Mouse (Mus musculus) yolk sac, embryonic 10.5 days (tissue): Measurements from ENCODE around the gene Thoc6.
A peak's percentile ranks its signal among the peaks of the same experiment; 100 is the strongest.

Experiments
- DNase-seq: peaks from one replicate; pipeline ENCODE4 v3.0.0-alpha.2; 2017; ENCODE audit warnings: low spot score

Gene Thoc6

DNA sequence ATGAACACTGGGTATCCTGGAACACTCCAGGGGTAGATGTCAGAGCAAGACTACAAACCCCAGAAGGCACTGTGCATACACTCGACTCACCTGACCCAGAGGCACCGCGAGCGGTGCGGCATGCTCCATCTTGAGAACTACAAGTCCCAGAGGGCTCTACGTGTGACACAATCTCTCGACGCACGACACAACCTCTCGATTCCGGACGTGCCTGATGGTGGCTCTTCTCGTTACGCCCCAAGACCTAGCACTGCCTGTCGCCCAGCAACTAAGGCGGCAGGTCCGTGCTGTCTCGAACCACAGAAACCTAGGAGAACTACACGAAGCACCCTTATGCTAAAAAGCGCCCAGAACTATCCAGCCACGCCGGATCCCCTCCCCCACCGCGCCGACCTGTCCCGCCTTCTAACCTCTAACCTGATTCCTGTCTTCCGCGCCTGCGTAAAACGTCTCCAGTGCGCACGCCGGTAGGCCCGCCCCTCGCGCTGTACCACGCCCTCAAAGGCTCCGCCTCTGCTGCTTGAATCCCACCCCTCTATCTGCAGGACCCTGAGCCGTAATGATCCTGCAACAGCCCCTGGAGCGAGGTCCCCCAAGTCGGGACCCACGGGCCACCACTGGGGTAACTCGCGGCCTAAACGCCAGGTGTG lies at the start of gene Thoc6, which contains the start of gene Hcfc1r1:
Gene Thoc6 (minus strand): TSS at position 459 of the 650 bp plus-strand sequence.
Gene Hcfc1r1 (plus strand): TSS at position 173 of the 650 bp plus-strand sequence.
- peak; percentile 96 for DNase-seq

DNA sequence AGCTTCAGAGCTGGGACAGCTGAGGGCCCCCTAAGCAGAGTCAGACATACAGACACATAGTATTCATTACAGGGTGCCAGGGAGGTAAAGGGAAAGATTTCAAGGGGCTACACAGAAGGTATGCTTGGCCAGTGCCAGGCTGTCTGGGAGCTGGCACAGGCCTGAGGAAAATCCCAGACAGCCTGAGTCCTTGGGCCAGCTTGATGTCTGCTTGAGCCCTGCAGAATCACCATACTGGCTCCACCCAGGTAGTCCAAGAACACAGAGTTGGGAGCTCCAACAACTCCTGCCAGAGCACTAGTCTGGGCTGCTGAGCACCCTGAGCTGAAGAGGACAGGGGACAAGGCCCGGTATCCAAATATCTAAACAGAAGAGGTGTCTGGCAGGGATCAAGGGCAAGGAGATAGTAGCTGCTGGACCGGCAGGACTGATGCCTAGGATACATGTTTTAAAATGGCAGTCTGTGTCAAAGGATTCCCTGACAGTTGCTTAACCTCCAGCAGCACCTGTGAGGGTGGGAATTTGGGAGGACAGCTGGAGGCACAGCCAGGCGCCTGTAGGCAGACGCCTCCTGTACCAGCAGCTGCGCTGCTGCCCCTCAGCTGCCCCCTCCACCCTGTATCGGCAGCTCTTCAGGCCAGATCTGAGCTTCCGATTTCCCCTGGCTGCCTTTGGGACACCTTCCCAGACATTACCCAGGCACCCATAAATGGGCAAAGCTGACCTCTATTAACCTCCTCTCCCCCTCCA lies 48.9 kb upstream of the Thoc6 start, which contains the start of gene 1520401A03Rik:
Gene 1520401A03Rik (minus strand): TSS at position 408 of the 750 bp plus-strand sequence.
- DNase-seq: no peak

DNA sequence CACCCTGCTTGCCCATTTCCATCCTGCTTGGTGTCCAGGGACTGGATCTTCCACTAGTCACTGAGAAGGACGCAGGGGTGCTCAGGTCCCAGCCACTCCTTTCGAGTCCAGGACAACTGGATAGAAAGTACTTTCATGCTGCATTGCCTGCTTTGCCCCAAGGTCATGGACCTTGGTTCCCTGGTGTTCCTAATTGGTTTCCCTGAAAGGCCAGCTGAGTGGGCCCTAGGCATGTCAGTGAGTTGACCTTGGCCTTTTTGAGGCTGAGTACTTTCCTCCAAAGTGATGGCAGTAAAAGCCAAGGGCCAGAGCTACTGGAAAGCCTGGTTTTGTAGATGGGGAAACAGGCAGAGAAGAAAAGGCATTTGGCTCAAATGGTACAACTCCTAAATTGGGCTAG lies 48.2 kb upstream of the Thoc6 start:
- DNase-seq: no peak

DNA sequence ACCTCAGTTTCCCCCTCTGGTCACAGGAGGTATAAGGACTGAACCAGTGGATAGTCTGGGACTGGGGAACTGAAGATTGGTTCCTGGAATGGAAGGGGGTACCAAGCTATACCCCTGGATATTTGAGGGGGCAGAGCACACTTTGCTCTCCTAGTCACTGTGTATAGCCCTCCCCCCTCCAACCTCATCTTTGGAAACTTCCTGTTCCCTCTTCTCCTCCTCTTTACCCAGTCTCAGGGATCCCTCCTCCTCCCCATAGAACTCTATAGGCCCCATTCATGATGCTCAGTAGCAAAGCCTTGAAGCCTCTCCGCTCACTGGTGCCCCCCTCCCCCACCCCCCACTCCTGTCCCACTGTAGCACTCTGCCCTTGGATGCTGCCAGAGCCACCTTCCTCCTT lies 45.8 kb upstream of the Thoc6 start:
- DNase-seq: no peak

DNA sequence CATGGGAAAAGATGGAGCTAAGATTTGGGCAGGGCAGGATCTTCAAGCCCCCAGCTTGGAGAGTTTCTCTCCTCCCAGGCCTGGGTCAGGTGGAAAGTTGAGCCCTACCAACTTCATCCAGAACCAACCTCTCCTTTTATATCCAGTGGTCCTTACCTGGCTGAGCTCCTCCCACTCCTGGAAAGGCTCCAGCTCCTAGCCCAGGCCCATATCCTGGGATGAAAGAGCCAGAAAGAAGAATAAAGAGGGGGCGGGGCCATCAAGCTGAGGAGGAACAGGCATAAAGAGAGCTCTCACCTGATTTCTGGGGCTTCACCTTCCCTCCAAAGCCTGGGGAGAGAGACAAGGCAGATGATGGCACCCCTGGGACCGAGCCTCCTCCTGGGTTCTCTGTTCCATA lies 43.3 kb upstream of the Thoc6 start:
- DNase-seq: no peak

DNA sequence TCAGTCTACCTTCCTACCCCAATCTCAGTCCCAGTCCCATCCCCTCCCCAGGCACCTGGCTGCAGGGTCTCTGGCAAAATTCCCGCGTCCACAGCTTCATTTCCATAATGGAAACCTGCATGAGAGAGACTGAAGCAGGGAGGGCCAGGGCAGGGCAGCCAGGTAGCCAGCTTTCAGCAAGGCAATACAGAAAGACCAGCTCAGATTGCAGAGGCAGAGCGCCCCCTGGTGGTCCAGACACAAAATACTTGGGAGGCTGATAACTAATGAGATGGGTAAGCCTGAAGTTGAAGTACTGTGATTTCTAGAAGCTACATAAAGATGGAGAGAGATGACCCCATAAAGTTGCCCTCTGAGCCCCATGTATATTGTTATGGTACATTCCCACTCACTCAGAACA lies 32.5 kb upstream of the Thoc6 start:
- DNase-seq: peak; percentile 51

DNA sequence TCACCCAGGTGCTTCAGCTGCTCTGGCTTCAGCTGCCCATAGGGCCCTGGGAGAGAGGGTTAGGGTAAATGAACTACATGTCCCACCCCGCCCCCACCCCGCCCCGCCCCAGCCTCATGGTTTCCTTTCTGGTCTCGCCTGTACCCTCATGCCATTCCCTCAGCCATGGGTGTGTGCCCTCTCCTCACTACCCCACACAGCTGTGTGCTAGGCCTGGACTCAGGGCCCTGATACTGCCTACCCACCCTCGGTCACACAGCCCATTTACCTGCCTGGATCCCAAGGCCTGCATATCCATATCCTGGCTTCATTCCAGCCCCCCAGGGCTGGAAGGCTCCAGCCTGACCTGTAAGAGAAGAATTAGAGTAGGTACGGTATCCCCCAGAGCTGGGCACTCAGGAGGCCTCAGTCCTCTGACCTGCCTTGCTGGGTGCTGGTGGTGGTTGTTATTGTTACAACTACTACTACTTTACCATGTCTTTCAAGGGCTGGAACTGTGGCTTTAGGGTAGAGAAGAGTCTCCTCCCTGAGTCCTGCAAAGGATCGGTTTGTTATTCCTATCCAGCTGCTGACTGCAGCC lies 31.9 kb upstream of the Thoc6 start:
- DNase-seq: no peak

DNA sequence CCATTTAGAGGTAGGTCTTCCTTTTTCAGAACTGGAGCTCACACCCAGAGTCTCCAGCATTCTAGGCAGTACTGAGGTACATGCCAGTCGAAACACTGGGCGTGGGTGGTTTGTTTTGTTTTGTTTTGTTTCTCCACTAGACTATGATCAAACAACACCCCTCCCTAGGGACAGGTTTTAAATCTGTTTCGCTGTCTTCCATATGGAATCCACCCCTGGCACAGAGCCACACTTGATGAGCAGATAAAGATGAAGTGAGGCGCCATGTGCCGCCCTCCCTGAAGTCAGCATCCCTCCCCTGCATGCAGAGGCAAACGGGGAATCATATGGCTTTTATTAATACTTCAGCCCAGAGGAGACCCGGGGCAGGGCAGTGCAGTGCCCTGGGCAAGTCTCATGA lies 31.1 kb upstream of the Thoc6 start:
- no peak for DNase-seq

DNA sequence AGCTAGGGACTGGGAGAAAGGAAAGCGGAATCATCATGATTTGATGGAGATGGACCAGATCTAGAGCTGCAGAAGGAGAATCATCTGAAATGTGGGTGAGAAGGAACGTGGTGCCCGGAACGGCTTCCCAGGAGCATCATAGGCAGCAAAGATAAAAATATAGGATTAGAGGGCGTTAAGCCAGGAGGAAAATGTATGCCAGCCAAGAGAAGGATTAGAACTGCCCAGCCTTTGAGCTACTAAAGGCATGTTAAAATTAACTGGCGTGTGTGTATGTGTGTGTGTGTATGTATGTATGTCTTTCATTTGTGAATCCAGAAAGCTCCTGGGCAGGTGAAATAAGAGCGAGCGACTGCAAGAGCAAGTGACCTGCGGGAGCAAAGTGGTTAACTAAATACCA lies 29.6 kb upstream of the Thoc6 start:
- DNase-seq: no peak

DNA sequence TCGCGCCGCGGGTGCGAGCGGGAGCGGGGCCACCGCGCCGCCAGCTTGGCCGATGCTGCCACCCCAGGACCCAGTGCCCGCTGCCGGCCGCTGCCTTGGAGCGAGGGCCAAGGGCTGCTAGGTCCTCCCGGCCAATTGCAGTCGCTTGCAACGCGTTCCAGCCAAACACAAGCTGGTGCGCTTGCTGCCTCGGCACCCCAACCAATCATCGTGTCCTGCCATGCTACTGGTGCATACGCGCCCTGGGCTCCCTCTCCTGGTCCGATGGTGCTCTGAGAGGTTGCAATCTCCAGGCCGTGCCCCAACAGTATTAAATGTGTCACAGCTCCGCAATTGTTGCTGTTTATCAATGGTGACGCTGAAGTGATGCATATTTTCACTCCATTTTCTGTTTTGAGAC lies 26.4 kb upstream of the Thoc6 start:
- peak; percentile 81 for DNase-seq

DNA sequence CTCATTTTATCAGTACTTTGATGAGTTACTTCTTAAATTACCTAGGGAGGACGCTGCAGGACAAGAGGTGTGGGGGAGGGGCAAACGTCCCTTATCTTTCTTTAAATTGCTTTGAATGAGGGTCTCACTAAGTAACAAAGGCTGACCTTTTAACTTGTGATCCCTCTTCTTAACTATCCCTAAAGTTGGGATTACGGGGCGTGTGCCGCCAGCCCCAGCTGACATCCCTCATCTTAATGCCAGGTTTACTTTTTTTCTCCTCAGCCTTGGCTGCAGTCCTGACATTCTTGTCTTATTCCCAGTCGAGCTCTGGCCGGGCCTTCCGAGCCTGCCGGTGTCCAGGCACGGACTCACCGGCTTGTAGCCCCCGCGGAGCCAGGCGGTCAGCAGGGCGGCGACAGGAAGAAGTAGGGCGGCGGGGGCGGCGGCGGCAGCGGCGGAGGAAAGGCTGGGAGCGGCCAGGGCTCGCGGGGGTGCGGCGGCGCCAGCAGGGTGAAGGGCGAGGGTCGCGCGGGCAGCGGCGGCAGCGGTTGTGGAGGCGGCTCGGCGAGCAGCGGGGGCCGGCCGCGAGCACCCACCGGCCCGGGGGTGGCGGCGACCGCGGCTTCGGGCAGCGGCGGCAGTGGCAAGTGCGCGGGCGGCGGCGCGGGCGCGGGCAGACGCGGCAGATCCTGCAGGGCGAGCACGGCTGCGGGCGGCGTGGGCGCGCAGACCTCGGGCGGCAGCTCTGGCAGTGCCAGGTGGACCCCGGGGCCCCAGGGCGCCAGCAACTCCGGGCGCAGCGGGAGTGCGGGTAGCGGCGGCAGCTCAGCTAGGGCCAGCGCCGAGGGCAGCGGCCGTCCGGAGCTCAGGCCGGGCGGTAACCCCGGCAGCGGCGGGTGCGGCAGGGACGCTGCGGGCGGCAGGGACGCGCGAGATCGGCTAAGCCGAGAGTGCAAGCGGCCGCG lies 25.7 kb upstream of the Thoc6 start:
- peak; percentile 32 for DNase-seq

DNA sequence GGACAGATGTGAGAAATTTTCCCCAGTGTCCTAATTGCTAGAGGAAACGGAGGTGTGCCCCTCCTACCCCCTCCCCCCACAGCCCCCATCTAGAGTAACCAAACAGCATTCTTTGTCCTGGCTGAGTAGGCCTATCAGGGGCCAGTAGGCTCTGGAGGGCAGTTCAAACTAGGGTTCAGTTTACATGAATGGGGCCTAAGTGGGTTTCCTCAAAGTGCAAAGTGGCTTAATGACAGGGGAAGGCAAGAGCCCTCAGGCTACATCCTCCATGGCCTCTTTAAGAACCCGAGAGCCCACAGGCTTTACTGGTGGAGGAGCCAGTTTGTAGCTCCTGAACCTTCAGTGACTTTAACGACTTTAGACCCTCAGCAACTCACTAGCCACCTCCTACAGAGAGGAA lies 22.1 kb upstream of the Thoc6 start:
- no peak for DNase-seq

DNA sequence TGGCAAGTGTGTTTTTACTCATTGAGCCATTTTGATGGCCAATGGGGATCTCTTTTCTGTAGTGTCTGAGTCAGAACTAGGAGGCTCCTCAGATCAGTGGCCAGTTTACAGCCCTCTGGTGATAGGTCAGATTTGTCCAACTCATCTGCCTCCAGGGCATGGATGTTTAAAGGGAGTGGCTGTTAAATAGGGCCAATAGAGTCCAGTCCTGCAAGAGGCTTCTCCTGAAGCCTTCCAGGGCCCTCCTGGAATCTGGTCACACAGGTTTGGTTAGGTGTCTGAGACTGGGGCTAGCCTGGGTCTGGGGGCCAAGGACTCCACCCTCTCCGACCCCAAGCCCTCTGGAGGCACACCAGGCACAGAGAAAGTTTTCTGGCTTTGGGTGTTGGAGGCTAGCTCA lies 20.8 kb upstream of the Thoc6 start:
- DNase-seq: no peak

DNA sequence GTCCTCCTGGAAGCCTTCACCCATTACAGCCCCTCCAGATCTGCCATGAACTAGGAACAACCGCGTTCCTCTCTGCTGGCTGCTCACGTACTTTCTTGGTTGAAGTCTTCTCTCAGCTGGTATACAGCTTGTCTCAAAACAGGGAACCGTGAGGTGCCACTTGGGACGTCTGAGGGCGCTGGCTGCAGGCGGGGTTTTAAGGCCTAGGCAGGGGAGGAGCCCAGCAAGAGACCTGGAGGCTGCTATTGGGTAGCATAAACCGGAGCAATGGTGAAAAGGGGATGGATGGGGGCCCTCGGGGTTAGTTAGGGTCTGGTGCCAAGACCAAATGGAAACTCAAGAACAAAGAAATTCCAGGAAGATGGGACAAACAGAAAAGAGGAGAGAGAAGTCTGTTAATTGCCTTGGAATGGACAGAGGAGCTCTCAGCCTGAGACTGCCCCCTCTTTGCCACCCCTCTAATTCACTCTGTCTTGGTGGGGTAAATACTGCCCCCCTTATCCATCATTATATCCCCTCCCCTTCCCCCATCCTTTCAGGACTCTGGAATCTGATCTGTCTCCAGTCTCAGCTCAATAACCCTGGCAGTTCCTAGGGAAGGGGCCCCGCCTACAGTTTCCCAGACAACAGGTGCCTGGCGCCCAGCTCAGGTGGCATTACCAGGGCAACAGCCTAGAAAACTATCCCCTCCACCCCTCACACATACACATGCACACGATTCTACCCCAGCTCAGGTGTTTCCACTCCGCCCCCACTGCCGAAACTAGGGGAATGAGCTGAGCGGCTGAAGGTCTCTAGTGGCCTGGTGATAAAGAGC lies 10.4 kb upstream of the Thoc6 start, which contains the start of gene Cldn9:
Gene Cldn9 (minus strand): TSS at position 171 of the 817 bp plus-strand sequence.
- DNase-seq: no peak

DNA sequence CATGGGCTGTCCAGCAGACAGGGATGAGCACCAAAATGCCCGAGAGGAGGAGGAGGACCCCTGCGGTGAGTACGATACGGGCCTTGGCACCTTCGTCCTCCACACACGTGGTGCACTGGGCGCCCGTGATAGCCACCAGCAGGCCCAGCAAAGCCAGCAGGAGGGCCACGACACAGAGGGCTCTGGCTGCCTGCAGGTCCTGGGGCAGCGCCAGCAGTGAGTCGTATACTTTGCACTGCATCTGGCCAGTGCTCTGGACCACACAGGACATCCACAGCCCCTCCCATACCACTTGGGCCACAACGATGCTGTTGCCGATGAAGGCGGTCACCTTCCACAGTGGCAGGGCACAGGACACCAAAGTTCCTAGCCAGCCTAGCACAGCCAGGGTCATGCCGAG lies 9.5 kb upstream of the Thoc6 start:
- DNase-seq: no peak

DNA sequence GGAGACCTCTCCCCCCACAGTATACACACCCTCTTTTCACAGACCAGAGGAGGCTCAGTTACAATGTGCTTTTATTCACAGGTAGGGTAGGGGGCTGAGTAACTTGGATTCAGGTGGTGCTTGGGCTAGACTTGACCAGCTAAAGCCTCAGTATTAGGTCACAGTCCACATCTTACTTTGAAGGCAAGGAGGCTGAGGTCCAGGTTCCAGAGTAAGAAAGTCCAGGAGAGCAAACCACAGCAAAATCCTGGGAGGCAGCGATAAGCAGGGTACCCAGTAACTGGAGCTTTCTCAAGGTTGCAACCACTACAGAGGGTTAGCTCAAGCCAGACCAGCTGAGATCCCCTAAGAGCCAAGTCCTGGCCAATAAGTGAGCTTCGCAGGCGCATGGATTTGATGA lies 8.8 kb upstream of the Thoc6 start:
- peak; percentile 50 for DNase-seq

DNA sequence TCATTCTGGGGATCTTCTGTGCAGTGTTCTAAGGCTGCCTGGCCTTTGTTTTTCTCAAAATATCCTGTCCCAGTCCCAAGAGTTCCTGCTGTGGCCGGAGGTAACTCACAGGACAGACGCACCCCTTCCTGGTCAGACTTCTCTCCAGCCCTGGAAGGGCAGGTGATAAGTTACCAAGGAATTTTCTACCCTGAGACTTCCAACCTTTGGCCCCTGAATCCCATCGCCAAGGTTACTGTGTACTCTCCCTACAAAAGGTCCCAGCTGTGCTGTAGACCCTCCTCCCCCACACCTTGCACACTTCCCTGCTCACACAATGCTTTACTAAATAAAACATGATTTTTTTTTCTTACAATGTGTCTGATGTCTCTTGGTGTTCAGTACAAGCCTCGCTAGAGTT lies 8.4 kb upstream of the Thoc6 start:
- peak; percentile 81 for DNase-seq

DNA sequence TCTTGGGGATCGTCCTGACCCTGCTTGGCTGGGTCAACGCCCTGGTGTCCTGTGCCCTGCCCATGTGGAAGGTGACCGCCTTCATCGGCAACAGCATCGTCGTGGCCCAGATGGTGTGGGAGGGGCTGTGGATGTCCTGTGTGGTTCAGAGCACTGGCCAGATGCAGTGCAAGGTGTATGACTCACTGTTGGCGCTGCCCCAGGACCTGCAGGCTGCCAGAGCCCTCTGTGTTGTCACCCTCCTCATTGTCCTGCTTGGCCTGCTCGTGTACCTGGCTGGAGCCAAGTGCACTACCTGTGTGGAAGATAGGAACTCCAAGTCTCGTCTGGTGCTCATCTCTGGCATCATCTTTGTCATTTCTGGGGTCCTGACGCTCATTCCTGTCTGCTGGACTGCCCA lies 7.4 kb upstream of the Thoc6 start:
- no peak for DNase-seq

DNA sequence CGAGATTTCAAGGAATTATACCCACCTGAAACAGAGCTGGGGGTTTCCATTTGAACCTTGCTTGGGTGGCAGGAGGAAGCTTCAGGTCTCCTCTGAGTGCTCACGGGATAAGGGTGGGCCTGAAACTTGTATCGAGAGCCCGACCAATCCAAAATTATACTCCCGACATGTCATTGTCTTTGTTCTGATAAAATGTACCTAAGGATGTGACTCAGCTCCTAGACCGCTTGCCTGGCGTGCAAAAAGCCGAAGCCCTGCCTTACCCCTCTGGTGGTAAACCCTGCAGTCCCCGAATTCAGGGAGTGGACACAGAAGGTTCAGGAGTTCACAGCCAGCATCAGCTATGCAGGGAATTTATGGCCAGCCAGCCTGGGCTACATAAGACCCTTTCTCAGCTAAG lies 6.7 kb upstream of the Thoc6 start:
- no peak for DNase-seq

DNA sequence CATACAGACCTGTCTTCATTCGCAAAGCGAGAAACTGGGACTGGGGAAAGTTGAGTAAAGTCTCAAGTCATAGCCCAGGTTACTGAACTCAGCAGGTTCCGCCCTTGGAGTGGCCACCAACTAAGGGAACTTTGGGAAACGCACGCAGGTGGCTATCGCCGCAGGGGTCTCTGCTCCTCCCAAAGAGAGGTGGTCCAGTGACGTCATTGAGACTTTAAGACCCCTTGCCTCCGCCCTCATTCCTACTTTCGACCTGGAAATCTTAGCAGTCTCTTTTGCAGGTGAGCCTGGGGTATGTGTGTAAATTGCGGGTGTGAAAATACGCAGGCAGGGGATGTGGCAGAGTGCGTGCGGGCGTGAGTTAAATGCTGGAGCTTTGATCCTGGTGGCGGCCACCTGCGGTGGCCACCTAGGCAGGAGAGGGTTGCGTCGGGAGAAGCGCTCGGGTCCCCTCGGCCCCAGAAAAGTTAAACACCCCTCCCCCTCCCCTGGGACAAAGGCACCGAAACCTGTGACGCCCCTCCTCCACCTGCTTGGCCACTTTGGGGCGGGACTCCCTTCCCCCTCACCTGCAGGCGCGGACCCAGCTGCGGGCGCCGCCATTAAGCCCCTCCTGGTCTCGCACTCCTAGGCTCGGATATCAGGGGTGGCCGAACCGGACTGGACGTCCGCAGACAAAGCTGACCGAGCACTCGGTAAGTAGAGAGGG lies 5.6 kb upstream of the Thoc6 start, which contains the start of gene Cldn6:
Gene Cldn6 (plus strand): TSS at position 123 of the 709 bp plus-strand sequence.
- peak; percentile 87 for DNase-seq
